Mouse (Mus musculus): ENCODE data around the gene Grik3. TPM values are rescaled to one million over a fixed set of nuclear protein-coding genes. Genes with fewer than 3 reads are reported as not detected.

The Grik3 gene
- polyA plus RNA-seq, 1 experiment from 2014 or later, result 3.9 TPM

DNA sequence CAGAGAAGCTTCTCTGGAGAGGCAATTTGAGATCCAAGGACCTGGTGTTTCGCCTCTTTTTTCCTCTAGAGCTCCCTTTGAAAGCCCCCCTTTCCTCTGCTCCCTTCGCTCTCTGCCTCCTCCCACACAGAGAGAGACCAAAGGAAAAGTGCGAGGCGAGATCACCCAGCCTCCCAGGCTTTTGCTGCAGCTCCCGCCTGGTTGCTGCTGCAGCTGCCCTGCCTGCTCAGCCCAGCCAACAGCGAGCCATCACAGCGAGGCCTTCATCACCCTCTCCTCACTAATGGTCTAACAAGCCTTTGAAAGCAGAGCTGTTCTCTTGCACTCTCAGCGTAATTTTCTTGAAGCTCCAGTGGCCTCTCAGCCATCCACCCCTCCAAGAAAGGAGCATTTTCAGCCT lies 196.6 kb downstream of the Grik3 start:
- Histone ChIP-seq H3K9me3 (no peaks in the 10 kb centered on the region), H3K9ac (no peak overlapping the region), H3K4me2 (no peak overlapping the region), H3K27me3 (0 out of 2 replicates have a peak, but pooled peaks cover 10% of the 10 kb centered on the region), H3K36me3 (peaks cover 19% of the 10 kb centered on the region), H3K4me3 (no peak overlapping the region), H3K27ac (no peak overlapping the region), H3K4me1 (replicated peaks) (peaks cover 5% of the 10 kb centered on the region; the same call in 1 of the 2 replicates)
- 56% methylated on average over 8 of the region's 8 CpGs for WGBS
- no peak for ATAC-seq (ENCODE audit: low FRiP score)

DNA sequence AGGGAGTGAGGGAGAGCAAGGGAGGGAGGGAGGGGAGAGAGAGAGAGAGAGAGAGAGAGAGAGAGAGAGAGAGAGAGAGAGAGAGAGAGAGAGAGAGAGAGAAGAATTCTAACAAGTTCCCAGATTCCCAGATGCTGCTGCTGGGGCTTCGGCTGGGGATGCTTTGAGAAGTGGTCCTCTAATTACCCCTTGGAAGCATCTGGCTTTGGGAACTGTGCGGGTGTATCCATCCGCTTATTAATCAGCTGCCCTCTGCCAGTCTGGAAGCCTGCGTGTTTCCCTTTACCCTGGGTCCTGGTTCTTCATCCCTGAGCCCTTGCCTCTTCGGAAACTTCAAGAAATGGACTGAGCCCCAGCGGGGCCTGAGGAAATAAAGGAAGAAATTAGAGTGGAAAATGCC lies 204.9 kb downstream of the Grik3 start:
- peak overlapping the region; percentile 23; the same call in 1 of the 2 replicates for H3K4me2 ChIP-seq

DNA sequence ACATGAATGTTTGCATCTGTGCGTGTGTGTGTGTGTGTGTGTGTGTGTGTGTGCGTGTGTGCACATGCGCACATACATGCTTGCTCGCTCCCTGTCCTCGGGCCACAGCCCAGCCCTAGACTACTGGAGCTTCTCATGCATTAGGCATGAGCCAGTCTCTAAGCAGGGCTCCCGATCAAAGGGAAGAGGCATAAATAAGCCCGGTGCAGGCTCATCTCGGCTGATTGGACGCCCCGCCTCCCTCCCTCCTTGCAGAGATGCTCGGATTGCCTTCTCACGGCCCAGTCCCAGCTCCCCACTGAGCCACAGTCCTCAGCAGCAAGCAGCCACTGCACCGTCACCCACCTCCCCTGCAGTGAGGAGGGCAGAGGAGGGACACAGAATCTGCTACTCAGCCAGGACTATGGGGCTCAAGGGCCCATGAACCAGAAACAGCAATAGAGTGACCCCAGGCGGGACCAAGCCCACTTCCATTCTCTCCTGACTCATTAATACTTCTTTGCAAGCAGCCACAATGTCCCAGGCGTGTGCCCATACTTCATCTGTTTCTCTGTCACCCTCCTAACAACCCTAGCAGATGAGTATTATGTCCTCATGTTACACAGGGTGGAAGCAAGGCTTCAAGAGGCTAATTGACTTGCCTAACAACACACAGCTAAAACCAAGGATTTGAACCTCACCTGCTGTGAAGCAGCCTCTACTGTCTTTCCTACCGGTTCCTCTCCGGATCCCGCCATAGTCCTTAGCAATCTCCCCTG lies 205.9 kb downstream of the Grik3 start:
- peak; percentile 90 for ATAC-seq (ENCODE audit: low FRiP score)
- Histone ChIP-seq H3K4me3 (no peak overlapping the region), H3K4me1 (replicated peaks) (peaks cover 45% of the 10 kb centered on the region), H3K4me2 (peak overlapping the region; percentile 23; the same call in 1 of the 2 replicates), H3K36me3 (0 out of 2 replicates have a peak, but pooled peaks cover 6% of the 10 kb centered on the region), H3K27me3 (peaks cover 23% of the 10 kb centered on the region), H3K27ac (peak overlapping the region; percentile 74), H3K9ac (peak overlapping the region; percentile 35; the same call in 1 of the 2 replicates), H3K9me3 (no peaks in the 10 kb centered on the region)
- 8% methylated on average over 18 of the region's 18 CpGs for whole genome bisulfite sequencing

More for the DNA sequence above, 204.9 kb downstream of the Grik3 start:
- peaks cover 38% of the 10 kb centered on the region for H3K4me1 ChIP-seq (replicated peaks)
- H3K36me3 ChIP-seq, result 0 out of 2 replicates have a peak, but pooled peaks cover 6% of the 10 kb centered on the region
- peak overlapping the region; percentile 74 for H3K27ac ChIP-seq
- H3K9me3 ChIP-seq, result no peaks in the 10 kb centered on the region
- ATAC-seq (ENCODE audit: low FRiP score), result no peak
- 24% methylated on average over 6 of the region's 6 CpGs for WGBS
- H3K9ac ChIP-seq, result no peak overlapping the region
- H3K4me3 ChIP-seq, result no peak overlapping the region
- H3K27me3 ChIP-seq, result peaks cover 21% of the 10 kb centered on the region

DNA sequence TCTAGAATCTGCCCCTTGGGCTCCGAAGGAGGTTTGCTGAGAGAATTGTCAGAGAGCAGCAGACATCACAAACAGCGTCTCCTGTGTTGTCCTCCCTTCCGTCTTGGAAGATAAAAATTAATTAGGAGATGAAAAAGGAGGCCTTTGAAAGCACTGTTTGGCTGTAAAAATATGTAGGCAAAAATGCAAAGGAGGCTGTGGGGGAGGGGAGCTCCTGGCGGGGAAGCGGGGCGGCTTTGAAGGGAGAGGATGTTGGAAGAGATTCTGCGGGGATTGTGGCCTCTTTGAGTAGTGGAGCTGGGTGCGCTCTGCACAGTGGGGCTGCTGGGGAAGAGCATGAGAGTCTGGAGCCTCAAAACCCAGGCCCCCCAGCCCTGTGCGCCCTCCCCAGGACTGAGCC lies 207.1 kb downstream of the Grik3 start:
- Histone ChIP-seq H3K4me3 (no peak overlapping the region), H3K9ac (0 out of 2 replicates have a peak overlapping the region, but pooled peaks have one; percentile 19), H3K27me3 (peaks cover 27% of the 10 kb centered on the region), H3K36me3 (0 out of 2 replicates have a peak, but pooled peaks cover 3% of the 10 kb centered on the region), H3K27ac (peak overlapping the region; percentile 40), H3K4me2 (no peak overlapping the region), H3K4me1 (replicated peaks) (peaks cover 50% of the 10 kb centered on the region), H3K9me3 (no peaks in the 10 kb centered on the region)
- WGBS, result 18% methylated on average over 9 of the region's 9 CpGs
- ATAC-seq (ENCODE audit: low FRiP score), result no peak

DNA sequence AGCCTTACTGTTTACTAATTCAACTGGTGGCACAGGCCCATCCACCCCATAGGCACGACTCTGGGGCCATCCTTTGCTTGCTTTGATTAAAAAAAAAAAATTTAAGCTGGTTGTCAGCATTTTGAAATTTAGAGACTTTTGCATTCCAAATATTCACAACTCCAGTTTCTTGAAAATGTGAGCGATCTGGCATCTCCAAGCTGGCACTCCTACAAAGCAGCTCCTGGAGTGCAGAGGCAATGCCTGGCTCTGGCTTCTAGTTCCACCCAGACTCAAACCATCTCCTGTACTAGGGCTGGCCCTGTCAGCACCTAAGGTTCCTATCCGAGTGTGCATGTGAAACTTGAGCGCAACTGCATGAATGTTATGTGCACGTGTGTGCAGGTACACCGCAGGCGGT lies 208.6 kb downstream of the Grik3 start:
- H3K9ac ChIP-seq, result no peak overlapping the region
- 92% methylated on average over 7 of the region's 7 CpGs for whole genome bisulfite sequencing
- H3K4me2 ChIP-seq, result no peak overlapping the region
- H3K27ac ChIP-seq, result no peak overlapping the region
- ATAC-seq (ENCODE audit: low FRiP score), result no peak
- peaks cover 59% of the 10 kb centered on the region for H3K4me1 ChIP-seq (replicated peaks)
- peaks cover 25% of the 10 kb centered on the region for H3K27me3 ChIP-seq
- H3K4me3 ChIP-seq, result no peak overlapping the region
- H3K36me3 ChIP-seq, result 0 out of 2 replicates have a peak, but pooled peaks cover 3% of the 10 kb centered on the region
- no peaks in the 10 kb centered on the region for H3K9me3 ChIP-seq

DNA sequence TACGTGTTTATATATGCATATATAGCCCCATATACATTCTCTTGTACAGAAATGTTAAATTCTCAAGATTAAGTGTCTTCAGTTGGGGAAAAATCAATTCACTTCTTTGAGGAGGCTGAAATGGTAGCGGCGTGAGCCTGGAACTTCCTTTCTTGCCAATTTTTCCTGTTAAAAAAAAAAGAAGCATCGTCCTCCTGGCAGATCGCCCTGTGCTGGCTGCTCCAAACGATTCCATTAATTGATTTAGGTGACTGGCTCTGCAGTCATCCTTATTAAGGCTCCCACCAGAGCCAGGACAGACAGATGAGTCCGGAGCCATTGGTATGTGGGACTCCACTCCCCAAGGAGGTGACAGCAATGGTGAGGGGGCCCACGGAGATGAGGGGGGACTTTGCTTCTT lies 209.8 kb downstream of the Grik3 start:
- H3K27ac ChIP-seq, result no peak overlapping the region
- H3K27me3 ChIP-seq, result peaks cover 30% of the 10 kb centered on the region
- peaks cover 61% of the 10 kb centered on the region for H3K4me1 ChIP-seq (replicated peaks)
- no peak overlapping the region for H3K4me2 ChIP-seq
- 50% methylated on average over 8 of the region's 8 CpGs for WGBS
- no peaks in the 10 kb centered on the region for H3K9me3 ChIP-seq
- no peak overlapping the region for H3K4me3 ChIP-seq
- no peak overlapping the region for H3K9ac ChIP-seq
- no peak for ATAC-seq (ENCODE audit: low FRiP score)
- peaks cover 11% of the 10 kb centered on the region for H3K36me3 ChIP-seq

DNA sequence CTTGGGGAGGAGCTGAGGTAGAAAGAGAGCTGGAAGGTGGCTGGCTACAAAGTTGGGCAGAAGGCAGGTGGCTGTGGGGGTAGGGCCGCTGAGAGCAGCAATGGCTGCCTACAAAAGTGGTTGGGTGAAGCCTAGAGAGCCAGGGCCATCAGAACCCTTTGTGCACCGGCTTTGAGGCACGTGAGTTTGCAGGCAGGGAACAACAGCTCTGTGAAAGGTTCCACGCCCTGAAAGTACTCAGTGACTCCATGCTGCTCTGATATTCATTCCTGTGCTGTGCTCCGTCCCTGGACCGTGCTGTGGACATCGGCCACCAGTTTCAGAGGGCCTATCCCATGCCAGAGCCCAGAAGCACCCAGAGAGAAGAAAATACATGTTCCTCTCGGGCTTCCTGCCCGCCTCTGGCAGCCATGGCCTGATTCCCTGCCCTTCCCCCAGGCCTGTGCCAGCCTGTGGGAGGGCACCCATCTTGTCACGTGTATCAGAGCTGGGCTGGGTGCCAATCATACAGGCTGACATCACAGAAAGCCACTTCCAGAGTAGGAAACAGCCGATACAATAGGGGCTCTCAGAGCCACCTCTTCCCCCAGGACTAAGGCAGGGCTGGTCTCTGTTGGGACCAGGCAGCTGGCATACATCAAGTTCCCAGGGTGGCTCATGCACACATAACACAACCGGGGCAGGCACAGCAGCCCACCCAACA lies 212.3 kb downstream of the Grik3 start:
- Histone ChIP-seq H3K27ac (peak overlapping the region; percentile 62), H3K9ac (no peak overlapping the region), H3K4me2 (no peak overlapping the region), H3K36me3 (peaks cover 17% of the 10 kb centered on the region), H3K4me1 (replicated peaks) (peaks cover 43% of the 10 kb centered on the region), H3K9me3 (no peaks in the 10 kb centered on the region), H3K4me3 (no peak overlapping the region), H3K27me3 (peaks cover 30% of the 10 kb centered on the region)
- 61% methylated on average over 12 of the region's 12 CpGs for WGBS
- ATAC-seq (ENCODE audit: low FRiP score), result peak; percentile 82

DNA sequence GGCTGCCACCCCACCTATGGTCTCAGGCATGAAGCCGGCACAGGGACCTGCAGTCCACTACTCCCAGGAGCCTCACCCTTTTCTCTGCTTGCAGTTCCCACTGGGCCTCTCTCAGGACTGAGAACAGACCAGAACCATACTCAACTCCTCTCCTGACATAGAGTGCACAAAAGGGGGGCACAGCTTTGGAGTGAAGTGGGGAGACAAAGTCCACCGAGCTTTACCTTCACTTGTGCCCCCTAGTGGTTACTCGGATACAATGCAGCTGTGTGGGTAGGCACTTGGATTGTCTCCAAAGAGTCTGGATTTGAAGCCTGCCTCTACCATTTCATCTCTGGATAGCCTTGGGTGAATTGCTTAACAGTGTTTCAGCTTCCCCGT lies 212.8 kb downstream of the Grik3 start:
- Histone ChIP-seq H3K4me1 (replicated peaks) (peaks cover 37% of the 10 kb centered on the region), H3K27ac (peak overlapping the region; percentile 62), H3K4me3 (no peak overlapping the region), H3K9me3 (no peaks in the 10 kb centered on the region), H3K36me3 (peaks cover 22% of the 10 kb centered on the region), H3K9ac (no peak overlapping the region), H3K27me3 (peaks cover 24% of the 10 kb centered on the region), H3K4me2 (no peak overlapping the region)
- ATAC-seq (ENCODE audit: low FRiP score), result no peak
- WGBS, result 39% methylated on average over 4 of the region's 4 CpGs

DNA sequence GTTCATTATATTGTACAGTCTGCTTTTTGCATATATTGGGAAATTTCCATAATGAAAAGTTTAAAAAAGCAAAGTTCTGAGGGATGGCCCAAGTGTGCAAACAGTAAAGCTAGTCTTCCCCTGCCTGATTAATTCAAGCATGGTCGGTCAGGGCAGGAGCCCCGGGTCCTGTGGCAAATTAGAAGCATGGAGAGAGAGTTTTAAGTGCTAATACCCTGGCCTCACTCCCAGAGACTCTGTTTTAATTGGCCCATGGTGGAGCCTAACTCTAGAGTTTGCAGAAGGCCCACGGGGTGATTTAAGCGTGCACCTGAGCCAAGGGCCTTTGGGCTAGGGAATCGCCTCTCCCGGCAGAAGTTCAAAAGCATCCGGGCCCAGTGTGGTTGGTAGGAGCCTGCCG lies 215.2 kb downstream of the Grik3 start:
- Histone ChIP-seq H3K36me3 (peaks cover 33% of the 10 kb centered on the region), H3K27ac (no peak overlapping the region), H3K4me1 (replicated peaks) (peaks cover 25% of the 10 kb centered on the region), H3K27me3 (0 out of 2 replicates have a peak, but pooled peaks cover 14% of the 10 kb centered on the region), H3K9ac (no peak overlapping the region), H3K4me2 (no peak overlapping the region), H3K9me3 (no peaks in the 10 kb centered on the region), H3K4me3 (no peak overlapping the region)
- 63% methylated on average over 8 of the region's 8 CpGs for WGBS
- ATAC-seq (ENCODE audit: low FRiP score), result no peak

DNA sequence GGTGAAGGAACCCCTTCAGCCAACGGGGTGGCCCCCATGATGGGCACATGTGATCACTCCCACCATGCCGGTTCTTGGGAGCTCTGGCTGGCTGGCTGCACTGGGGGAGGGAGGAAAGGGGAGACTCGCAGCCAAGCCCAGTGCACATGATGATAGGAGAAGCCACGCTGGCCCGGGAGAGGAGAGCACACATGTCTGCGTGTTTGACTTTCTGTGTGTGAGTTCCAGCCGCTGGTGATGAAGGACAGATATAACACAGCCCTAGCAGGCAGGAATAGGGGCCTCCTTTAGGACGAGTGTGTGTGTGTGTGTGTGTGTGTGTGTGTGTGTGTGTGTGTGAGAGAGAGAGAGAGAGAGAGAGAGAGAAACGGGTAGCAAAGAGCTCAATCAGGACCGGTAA lies 219.2 kb downstream of the Grik3 start:
- WGBS, result 86% methylated on average over 10 of the region's 10 CpGs
- 0 out of 2 replicates have a peak, but pooled peaks cover 8% of the 10 kb centered on the region for H3K4me1 ChIP-seq (replicated peaks)
- no peak overlapping the region for H3K4me2 ChIP-seq
- no peaks in the 10 kb centered on the region for H3K9me3 ChIP-seq
- H3K36me3 ChIP-seq, result peaks cover 28% of the 10 kb centered on the region
- no peak overlapping the region for H3K27ac ChIP-seq
- 0 out of 2 replicates have a peak, but pooled peaks cover 6% of the 10 kb centered on the region for H3K27me3 ChIP-seq
- ATAC-seq (ENCODE audit: low FRiP score), result no peak
- H3K9ac ChIP-seq, result no peak overlapping the region
- no peak overlapping the region for H3K4me3 ChIP-seq

DNA sequence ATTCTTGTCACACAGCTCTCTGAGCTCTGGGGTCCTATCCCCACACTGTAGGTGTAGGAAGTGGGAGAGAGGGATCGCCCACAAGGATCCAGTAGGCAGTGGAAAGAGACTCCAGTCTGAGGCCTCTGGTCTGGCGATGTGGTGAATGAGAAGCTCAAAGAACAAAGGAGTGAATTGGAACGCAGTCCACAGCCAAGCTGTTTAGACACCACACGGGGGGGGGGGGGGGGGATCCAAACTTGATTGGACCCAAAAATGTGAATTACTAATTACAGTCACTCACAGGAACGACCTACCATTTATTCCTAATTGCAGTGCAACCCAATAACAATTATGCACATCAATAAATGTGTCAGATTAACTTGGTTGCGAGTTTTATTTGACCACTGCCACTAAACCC lies 227.4 kb downstream of the Grik3 start:
- WGBS, result 35% methylated on average over 6 of the region's 6 CpGs
- no peak overlapping the region for H3K4me2 ChIP-seq
- H3K9ac ChIP-seq, result no peak overlapping the region
- peaks cover 51% of the 10 kb centered on the region for H3K4me1 ChIP-seq (replicated peaks)
- no peak overlapping the region; the same call in 1 of the 2 replicates for H3K27ac ChIP-seq
- H3K36me3 ChIP-seq, result no peaks in the 10 kb centered on the region
- no peak for ATAC-seq (ENCODE audit: low FRiP score)
- no peak overlapping the region for H3K4me3 ChIP-seq
- no peaks in the 10 kb centered on the region for H3K9me3 ChIP-seq
- 0 out of 2 replicates have a peak, but pooled peaks cover 3% of the 10 kb centered on the region for H3K27me3 ChIP-seq

DNA sequence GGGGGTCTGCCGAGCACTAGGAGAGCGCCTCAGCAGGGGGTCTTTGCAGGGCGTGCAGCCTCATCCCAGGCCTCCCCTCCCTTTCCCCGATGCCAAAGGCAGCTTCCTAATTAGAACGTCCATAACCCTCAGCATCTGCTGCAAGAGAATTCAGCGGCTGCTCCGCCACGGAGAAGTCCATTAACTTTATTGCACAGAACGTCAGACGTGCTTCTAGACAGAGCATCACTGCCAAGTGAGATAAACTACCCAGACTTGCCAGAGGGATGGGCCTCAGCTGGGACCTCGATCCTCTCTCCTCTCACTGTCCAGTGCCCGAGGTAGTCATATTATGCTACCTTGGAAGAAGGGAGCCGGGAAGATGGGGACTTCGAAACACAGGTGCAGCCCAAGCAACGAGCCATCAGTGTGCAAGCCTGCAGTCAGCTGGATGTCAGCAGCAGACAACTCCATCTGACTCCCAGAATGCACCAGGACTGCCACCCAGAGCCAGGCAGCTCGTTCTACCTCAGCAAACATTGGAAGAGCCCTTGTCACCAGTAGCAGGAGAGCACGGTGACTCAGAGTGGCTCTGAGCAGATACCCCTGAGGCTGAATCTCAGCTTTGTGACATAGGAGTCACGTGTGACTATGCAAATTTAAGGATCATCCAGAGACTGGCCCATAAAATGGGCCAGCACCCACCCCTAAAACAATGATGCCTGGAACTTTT lies 228.1 kb downstream of the Grik3 start:
- WGBS, result 21% methylated on average over 18 of the region's 18 CpGs
- no peaks in the 10 kb centered on the region for H3K36me3 ChIP-seq
- H3K27me3 ChIP-seq, result 0 out of 2 replicates have a peak, but pooled peaks cover under 1% of the 10 kb centered on the region
- no peak overlapping the region for H3K4me3 ChIP-seq
- H3K9me3 ChIP-seq, result no peaks in the 10 kb centered on the region
- no peak overlapping the region for H3K9ac ChIP-seq
- ATAC-seq (ENCODE audit: low FRiP score), result peak; percentile 49
- peak overlapping the region; percentile 10; the same call in 1 of the 2 replicates for H3K4me2 ChIP-seq
- H3K27ac ChIP-seq, result peak overlapping the region; percentile 53
- H3K4me1 ChIP-seq (replicated peaks), result peaks cover 51% of the 10 kb centered on the region
